Comparison of ENCODE assay signal across 22 mouse cellular contexts in the genomic region with DNA sequence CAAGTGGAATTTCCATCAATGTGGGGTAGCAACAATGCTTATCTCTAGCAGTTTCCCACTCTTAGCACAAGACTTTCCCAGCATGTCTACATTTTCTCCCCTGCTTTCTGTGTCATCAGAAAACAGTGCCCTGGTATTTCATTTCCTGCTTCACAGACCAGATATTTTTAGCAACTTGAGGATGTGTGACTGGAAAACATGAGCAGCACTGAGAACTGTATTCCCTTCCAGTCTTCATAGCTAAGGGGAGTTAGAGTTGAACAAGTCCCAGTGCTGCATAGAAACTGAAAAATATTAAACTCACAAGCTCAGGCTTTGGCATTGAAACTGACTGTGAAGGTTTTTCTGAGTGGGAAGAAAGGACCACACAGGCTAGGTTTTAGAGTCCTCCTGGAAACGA.
DNase-seq lines count a peak whose midpoint lies in the region; ATAC-seq and TF ChIP-seq lines count a peak whose summit lies in the region.
"Had no signal": no experiment of that assay in that cellular context is flagged by ENCODE, and none has a peak within 500 bp of the region (broad histone marks: within the 10 kb centered on the region; RNA-seq: fewer than 3 reads in every experiment).

No protein-coding gene starts in this region.

- H3K9me3 ChIP-seq in forebrain, postnatal 0 days (ENCODE audit: low read length) = no peaks in the 10 kb centered on the region
- H3K9me3 ChIP-seq in forebrain, embryonic 13.5 days (replicated peaks) = no peaks in the 10 kb centered on the region
- H3K9me3 ChIP-seq in heart, embryonic 14.5 days (ENCODE audit: control insufficient read depth, low read length) = no peaks in the 10 kb centered on the region
- H3K9me3 ChIP-seq in heart, embryonic 10.5 days = no peaks in the 10 kb centered on the region
- H3K9me3 ChIP-seq: embryonic facial prominence, embryonic 12.5 days; forebrain, embryonic 12.5 days; hindbrain, embryonic 15.5 days had no signal

- 74% methylated on average over 1 of the region's 1 CpGs for WGBS in forebrain, postnatal 0 days
- WGBS in forebrain, embryonic 13.5 days = 85% methylated on average over 1 of the region's 1 CpGs
- 60% methylated on average over 1 of the region's 1 CpGs for WGBS in heart, embryonic 14.5 days
- WGBS in heart, embryonic 10.5 days = 64% methylated on average over 1 of the region's 1 CpGs

- ATAC-seq in forebrain, postnatal 0 days = peak; percentile 20; the same call in 1 of the 2 replicates
- ATAC-seq in forebrain, embryonic 13.5 days = no peak
- no peak for ATAC-seq in heart, embryonic 14.5 days (ENCODE audit: insufficient number of reproducible peaks, insufficient read depth, low FRiP score, low read depth)
- ATAC-seq: CD4-positive, CD25-positive, alpha-beta regulatory T cell, adult 4 months; intestine, embryonic 16.5 days had no signal

- H3K4me3 ChIP-seq in forebrain, postnatal 0 days (ENCODE audit: low read depth, low read length) = no peak overlapping the region
- no peak overlapping the region for H3K4me3 ChIP-seq in forebrain, embryonic 13.5 days
- H3K4me3 ChIP-seq in heart, embryonic 14.5 days (ENCODE audit: control insufficient read depth in 1 of 2, insufficient read depth in 1 of 2, low read depth in 1 of 2, low read length in 2 of 2) = no peak overlapping the region
- no peak overlapping the region for H3K4me3 ChIP-seq in heart, embryonic 10.5 days
- H3K4me3 ChIP-seq: embryonic facial prominence, embryonic 12.5 days; forebrain, embryonic 12.5 days; gastrocnemius, adult 2 months; hindbrain, embryonic 15.5 days had no signal

- H3K4me1 ChIP-seq in forebrain, postnatal 0 days (ENCODE audit: insufficient read depth) = no peaks in the 10 kb centered on the region
- H3K4me1 ChIP-seq in forebrain, embryonic 13.5 days = no peaks in the 10 kb centered on the region
- H3K4me1 ChIP-seq in heart, embryonic 14.5 days (ENCODE audit: control insufficient read depth in 2 of 2, insufficient read depth in 2 of 2, low read length in 2 of 2) = peaks cover 0 to 10% of the 10 kb centered on the region in 2 experiments; a peak in 1 of 4 replicates
- H3K4me1 ChIP-seq in heart, embryonic 10.5 days = no peaks in the 10 kb centered on the region
- H3K4me1 ChIP-seq: embryonic facial prominence, embryonic 12.5 days; forebrain, embryonic 12.5 days; hindbrain, embryonic 15.5 days had no signal

- no peak overlapping the region for H3K9ac ChIP-seq in forebrain, postnatal 0 days
- H3K9ac ChIP-seq in forebrain, embryonic 13.5 days = no peak overlapping the region
- H3K9ac ChIP-seq in heart, embryonic 14.5 days (ENCODE audit: low read length) = no peak overlapping the region
- H3K9ac ChIP-seq: embryonic facial prominence, embryonic 12.5 days; forebrain, embryonic 12.5 days; hindbrain, embryonic 15.5 days had no signal

- no peaks in the 10 kb centered on the region for H3K36me3 ChIP-seq in forebrain, postnatal 0 days (ENCODE audit: insufficient read depth)
- H3K36me3 ChIP-seq in forebrain, embryonic 13.5 days (ENCODE audit: poor library complexity, severe bottlenecking) = no peaks in the 10 kb centered on the region
- H3K36me3 ChIP-seq in heart, embryonic 14.5 days (ENCODE audit: control insufficient read depth, insufficient read depth, low read length) = no peaks in the 10 kb centered on the region
- no peaks in the 10 kb centered on the region for H3K36me3 ChIP-seq in heart, embryonic 10.5 days
- H3K36me3 ChIP-seq: embryonic facial prominence, embryonic 12.5 days; forebrain, embryonic 12.5 days; G1E; hindbrain, embryonic 15.5 days had no signal

- H3K27me3 ChIP-seq in forebrain, postnatal 0 days (ENCODE audit: insufficient read depth, low read length) = no peaks in the 10 kb centered on the region
- H3K27me3 ChIP-seq in forebrain, embryonic 13.5 days = no peaks in the 10 kb centered on the region
- H3K27me3 ChIP-seq in heart, embryonic 14.5 days (ENCODE audit: control insufficient read depth, insufficient read depth, low read length) = no peaks in the 10 kb centered on the region
- no peaks in the 10 kb centered on the region for H3K27me3 ChIP-seq in heart, embryonic 10.5 days (ENCODE audit: insufficient read depth, poor library complexity, severe bottlenecking)
- H3K27me3 ChIP-seq: embryonic facial prominence, embryonic 12.5 days; forebrain, embryonic 12.5 days; hindbrain, embryonic 15.5 days had no signal

- H3K4me2 ChIP-seq in forebrain, postnatal 0 days (ENCODE audit: low read depth) = no peak overlapping the region
- H3K4me2 ChIP-seq in forebrain, embryonic 13.5 days = no peak overlapping the region
- no peak overlapping the region for H3K4me2 ChIP-seq in heart, embryonic 14.5 days (ENCODE audit: low read length)
- H3K4me2 ChIP-seq: embryonic facial prominence, embryonic 12.5 days; forebrain, embryonic 12.5 days; hindbrain, embryonic 15.5 days had no signal

- no peak overlapping the region for H3K27ac ChIP-seq in forebrain, postnatal 0 days (ENCODE audit: low read depth, low read length)
- H3K27ac ChIP-seq in forebrain, embryonic 13.5 days = no peak overlapping the region
- H3K27ac ChIP-seq in heart, embryonic 14.5 days (replicated peaks in 1 of 2; ENCODE audit: control insufficient read depth in 1 of 2, insufficient read depth in 1 of 2, low read depth in 2 of 2, low read length in 2 of 2) = peak overlapping the region; percentile 49 to 59; a peak in 2 of 4 replicates
- H3K27ac ChIP-seq in heart, embryonic 10.5 days = no peak overlapping the region
- H3K27ac ChIP-seq: embryonic facial prominence, embryonic 12.5 days; forebrain, embryonic 12.5 days; gastrocnemius, adult 2 months; hindbrain, embryonic 15.5 days had no signal

- DNase-seq in forebrain, postnatal 0 days = peak; percentile 4
- DNase-seq in heart, postnatal 25 days (ENCODE audit: low spot score) = no peak
- DNase-seq in heart, postnatal 10 days = peak; percentile 3 to 10
- no peak for DNase-seq in heart, embryonic 10.5 days (ENCODE audit: low spot score)
- peak; percentile 29 for DNase-seq in fibroblast of lung, adult 2 months (ENCODE audit: low read depth)
- DNase-seq: adrenal gland, adult 8-10 months; adrenal gland, postnatal 36 days; B cell, adult 2 months; cerebellum, adult 11-12 months; cerebellum, adult 9-10 months; cerebellum, postnatal 25 days; gastrocnemius, adult 2 months; gastrocnemius, postnatal 25 days; kidney, adult 8-10 months had no signal

- no peak for TF ChIP-seq CTCF in forebrain, postnatal 0 days (IDR thresholded peaks at IDR 0.05; ENCODE audit: low read depth)

- intact Hi-C loops in heart, postnatal 25 days (cut with DNase I) = no loop called here
- intact Hi-C loops in heart, postnatal 10 days (cut with DNase I) = no loop called here

Comparison
In these comparisons a context has a peak if more than half of its experiments do, and no peak if none do; other contexts are left out.
1. DNase-seq: peak in forebrain, postnatal 0 days (single experiment), heart, postnatal 10 days (2 of 2) and fibroblast of lung, adult 2 months (single experiment); none in heart, postnatal 25 days (single experiment) and heart, embryonic 10.5 days (single experiment).
2. H3K27ac ChIP-seq: peak in heart, embryonic 14.5 days (2 of 2); none in forebrain, postnatal 0 days (single experiment), forebrain, embryonic 13.5 days (single experiment) and heart, embryonic 10.5 days (single experiment).